Mouse (Mus musculus) heart, postnatal 36 days (tissue): ENCODE measurements at regions not wholly inside any gene's neighbourhood (a gene's known extent, or its start where the extent isn't known, plus 50 kb on each side); places are given as distances from the start of the nearest gene placed in this dataset.

ENCODE experiments used
- DNase-seq, 2 experiments: peaks; one replicate each; pipeline ENCODE4 v3.0.0; 2021 to 2022
- intact Hi-C: fragments of 180-260 bp; cut with DNase I; formaldehyde crosslinking; loops from one replicate; pipeline ENCODE4 v1.15.1; 2025

- no peak for DNase-seq
- intact Hi-C loops: no loop called here
Measured at GRCm38 (mm10) chr6:111882557-111882956, 391.0 kb upstream of the Lmcd1 start.

GRCm38 (mm10) chr6:111883946-111884345 is 389.6 kb upstream of the Lmcd1 start:
- DNase-seq: no peak
- intact Hi-C loops: no loop called here

DNA sequence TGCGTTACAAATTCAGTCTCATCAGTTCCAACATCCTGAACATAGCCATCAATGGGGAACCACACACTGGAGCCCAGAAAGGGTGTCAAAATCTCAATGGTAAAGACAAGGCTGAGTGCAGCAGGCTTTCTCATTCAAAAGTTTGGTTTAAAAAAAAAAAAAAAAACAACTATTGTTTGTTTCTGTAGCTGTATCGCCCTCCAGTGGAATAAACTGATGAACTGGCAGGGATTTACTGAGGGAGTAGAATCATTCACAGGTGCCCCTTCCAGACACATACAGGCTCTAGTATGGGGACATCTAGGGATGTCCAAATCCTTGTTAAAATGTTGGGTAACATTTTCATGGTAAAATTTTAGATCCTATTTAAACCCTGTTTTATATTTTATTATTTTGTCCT is 361.6 kb upstream of the Lmcd1 start:
- no peak for DNase-seq
- intact Hi-C loops: no loop called here

DNA sequence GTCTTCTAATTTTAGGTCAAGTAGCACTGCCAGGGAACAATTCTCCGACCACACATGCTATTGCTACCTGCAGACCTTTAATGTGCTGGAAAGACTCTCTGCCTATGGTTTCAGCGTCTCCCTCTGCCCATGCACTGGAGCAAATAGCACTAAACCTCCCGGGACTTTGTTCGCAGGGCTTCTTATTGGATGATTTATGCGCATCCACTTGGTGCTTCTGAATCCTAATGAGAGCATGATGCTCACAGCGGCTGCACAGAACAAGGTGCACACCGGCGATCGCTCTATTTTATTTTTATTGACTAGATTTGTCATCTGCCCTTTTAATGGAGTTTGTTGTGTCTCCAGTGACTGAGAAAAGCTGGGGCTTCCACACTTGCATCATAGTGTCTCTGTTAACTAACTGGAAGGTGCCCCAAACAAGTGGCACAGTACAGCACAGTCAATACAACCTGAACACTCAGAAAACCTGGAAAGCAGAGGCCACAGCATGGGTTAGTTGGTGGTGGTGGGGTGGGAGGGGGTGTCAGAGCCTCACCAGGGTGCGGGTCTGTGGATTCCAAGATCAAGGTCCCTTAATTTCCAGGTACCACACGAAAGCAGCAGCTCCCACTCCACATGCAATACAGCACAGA is 359.7 kb upstream of the Lmcd1 start:
- intact Hi-C loops: no loop called here
- no peak for DNase-seq

- DNase-seq: no peak
- intact Hi-C loops: no loop called here
Measured at GRCm38 (mm10) chr6:111917248-111917721, 356.3 kb upstream of the Lmcd1 start.

- intact Hi-C loops: no loop called here
- no peak for DNase-seq
Measured at GRCm38 (mm10) chr6:111917868-111918597, 355.5 kb upstream of the Lmcd1 start.

DNA sequence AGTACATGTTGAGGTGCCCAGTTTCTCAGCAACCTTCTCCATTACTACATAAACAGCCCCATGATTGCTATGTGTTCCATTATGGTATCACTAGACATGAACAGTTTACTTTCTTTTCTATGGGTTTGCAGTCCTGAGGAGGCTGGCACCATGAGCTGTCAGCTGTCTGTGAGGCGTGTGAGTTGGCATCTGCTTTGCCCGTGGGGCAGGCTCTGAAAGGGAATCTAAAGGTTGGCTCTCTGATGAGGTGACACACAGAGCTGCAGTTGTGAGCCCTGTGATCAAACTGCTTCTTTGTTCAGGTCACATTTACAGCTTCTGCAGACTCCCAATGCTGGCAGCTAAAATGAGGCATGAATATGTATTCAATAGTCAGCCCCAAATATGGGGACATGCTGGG is 341.0 kb upstream of the Lmcd1 start:
- intact Hi-C loops: no loop called here
- DNase-seq: no peak

- no peak for DNase-seq
- intact Hi-C loops: no loop called here
Measured at GRCm38 (mm10) chr6:111954401-111954800, 319.2 kb upstream of the Lmcd1 start.

DNA sequence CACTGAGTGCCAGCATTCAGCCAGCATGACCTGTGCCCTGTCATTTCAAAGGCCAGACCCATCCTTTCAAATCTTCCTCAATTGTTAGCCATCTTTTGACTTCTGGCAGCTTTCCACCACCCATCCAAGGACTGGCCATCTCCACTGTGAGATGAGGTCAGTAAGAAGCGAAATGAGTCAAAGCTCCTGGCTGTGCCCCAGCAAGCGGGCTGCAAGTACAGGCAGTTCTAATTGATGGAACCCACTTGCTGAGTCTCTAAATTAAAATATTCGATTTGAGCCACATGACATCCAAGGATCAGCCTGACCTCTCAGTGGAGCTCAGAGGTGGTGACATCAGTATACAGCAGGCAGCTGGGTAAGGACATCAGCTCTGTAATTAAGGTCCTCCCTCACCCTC is 307.8 kb upstream of the Lmcd1 start:
- peak; percentile 11 to 20 for DNase-seq
- intact Hi-C loops: no loop called here

- DNase-seq: peak in 1 of 2 experiments; percentile 1
- intact Hi-C loops: no loop called here
Measured at GRCm38 (mm10) chr6:111985452-111985851, 288.1 kb upstream of the Lmcd1 start.

DNA sequence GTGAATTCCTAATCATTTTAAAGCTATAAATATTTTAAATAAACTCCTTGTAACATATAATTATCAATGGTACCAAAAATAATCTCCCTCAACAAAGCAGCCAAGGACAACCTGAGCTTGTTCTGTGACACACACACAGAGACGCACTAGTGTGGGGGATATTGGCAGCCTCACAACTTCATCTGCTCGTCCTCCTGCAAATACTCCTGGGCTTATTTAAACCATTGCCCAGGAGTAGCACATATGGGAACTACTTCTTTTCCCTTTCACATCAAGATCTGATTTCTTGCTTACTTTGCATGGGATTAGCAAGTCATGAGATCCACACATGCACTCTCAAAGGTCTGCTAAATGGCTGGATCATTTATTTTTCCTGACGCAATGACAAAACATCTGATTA is 277.7 kb upstream of the Lmcd1 start:
- intact Hi-C loops: no loop called here

DNA sequence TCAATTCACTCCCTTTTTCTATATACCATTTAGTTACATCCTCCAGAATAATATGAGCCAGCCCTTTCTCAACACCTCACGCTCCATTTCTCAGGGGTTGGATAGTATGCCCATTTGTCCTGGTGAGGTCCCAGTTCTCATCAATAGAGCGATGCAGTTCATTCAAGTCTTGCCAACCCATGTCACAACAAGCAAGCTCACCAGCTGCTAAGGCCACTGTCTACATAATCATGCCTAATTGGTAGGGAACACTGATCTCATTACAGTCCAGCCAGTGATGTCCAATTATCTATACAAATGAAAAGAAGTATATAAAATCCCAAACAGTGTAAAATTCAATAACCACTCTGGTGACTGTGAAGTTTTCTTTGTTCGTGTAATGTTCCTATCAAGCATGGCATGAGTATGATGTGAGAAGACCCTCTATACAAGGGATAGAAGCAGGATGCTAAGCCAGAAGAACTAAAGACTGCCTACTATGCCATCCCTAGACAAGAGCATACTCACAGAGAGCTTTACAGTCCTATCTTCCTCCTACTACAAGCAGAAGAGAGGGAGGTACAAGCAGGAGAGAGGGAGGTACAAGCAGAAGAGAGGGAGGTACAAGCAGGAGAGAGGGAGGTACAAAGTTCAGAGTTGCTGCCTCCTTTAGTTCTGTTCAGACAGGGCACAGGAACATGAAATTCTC is 269.6 kb upstream of the Lmcd1 start:
- no peak for DNase-seq
- intact Hi-C loops: no loop called here

More for the DNA sequence above, 277.7 kb upstream of the Lmcd1 start:
- DNase-seq: no peak

DNA sequence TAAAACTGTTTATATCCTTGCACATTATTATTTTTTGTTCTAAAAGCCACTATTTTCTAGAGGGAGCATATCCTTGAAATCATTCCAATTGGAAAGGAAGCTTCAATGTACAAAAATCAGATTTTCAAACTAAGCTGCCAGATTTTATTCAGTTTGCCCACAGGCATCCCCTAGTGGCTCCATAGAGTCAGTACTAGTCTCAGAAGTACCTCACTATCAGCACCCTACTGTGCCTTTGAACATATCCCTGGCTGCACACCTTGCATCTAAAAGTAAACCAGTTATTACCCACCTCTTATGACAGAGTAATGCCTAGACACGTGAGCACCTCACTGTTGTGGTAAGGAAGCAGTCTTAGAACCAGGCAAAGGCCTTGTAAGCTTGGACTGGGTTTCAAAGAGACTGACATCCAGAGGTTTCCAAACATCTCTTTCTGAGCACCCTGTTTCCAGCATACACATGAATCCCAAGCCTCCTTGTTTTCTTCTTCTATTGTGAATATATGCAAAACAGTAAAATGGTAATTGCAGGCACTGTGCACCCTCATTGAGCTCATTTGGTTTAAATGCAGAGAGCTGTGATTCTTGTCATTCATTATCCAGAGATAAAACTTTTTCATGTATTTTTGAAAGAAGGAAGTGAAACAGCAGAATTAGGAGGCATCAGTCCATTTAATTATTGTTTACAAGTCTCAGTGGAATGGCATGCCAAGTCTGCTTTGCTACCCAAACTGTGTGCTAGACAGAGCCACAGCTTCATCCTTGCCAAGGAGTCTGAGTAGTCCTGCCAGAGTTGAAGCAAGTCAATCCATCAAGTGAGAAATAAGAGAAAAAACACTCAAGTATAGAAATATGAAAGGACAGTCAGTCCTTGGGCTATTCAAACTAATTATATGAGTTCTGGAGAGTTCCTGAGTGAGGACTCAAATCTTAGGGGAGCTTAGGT is 247.0 kb upstream of the Lmcd1 start:
- intact Hi-C loops: no loop called here

DNA sequence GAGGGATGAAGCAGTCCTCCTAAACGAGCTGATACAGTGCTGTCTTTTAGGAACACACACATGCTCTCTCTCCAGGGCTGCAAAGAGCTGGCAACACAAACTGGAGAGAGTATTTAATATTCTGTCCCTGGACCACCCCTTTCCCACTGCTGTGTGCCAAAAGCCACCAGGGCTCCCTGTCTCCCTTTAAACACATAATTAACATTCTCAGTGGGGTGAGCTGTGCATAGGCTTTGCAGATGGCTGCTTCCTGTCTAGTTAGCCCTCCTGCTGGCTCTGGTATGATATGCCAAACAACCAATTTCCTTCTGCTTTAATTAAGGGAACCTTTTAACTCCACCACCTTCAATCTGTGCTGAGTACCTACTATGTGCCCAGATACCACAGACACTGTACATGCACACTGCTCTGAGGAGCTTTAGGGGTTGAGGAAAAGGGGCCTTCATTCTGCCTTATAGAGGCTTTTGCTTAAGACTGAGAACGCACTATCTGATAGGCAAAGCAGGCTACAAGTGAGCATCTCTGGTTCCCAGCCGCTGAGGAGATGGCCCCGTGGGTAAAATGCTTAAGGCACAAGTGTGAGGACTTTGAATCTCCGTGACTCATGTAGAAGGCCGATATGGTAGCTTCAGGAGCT is 222.9 kb upstream of the Lmcd1 start:
- intact Hi-C loops: no loop called here
- no peak for DNase-seq

More for the DNA sequence above, 247.0 kb upstream of the Lmcd1 start:
- DNase-seq: no peak

- intact Hi-C loops: no loop called here
- no peak for DNase-seq
Measured at GRCm38 (mm10) chr6:112052193-112052592, 221.4 kb upstream of the Lmcd1 start.

- intact Hi-C loops: no loop called here
- DNase-seq: no peak
Measured at GRCm38 (mm10) chr6:112057895-112058294, 215.7 kb upstream of the Lmcd1 start.

DNA sequence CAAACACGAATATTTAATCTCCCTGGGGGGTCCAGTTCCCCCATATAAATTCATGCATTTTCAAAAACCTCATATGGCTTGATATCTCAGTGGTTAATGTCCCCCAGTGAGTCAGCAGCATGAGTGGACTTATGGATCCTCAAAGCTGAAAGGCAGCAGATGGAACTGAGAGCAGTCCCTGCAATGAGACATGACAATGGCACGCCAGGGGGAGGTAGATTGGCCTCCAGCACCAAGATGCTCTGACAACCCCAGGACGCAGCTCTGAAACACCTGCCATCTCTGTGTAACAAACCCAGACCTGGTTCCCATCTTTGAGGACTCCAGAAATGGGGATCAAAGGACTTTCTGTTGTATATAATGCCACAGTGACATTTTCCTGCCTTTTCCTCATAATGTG is 210.6 kb upstream of the Lmcd1 start:
- intact Hi-C loops: no loop called here
- DNase-seq: no peak

- DNase-seq: no peak
- intact Hi-C loops: no loop called here
Measured at GRCm38 (mm10) chr6:112090597-112090996, 183.0 kb upstream of the Lmcd1 start.

DNA sequence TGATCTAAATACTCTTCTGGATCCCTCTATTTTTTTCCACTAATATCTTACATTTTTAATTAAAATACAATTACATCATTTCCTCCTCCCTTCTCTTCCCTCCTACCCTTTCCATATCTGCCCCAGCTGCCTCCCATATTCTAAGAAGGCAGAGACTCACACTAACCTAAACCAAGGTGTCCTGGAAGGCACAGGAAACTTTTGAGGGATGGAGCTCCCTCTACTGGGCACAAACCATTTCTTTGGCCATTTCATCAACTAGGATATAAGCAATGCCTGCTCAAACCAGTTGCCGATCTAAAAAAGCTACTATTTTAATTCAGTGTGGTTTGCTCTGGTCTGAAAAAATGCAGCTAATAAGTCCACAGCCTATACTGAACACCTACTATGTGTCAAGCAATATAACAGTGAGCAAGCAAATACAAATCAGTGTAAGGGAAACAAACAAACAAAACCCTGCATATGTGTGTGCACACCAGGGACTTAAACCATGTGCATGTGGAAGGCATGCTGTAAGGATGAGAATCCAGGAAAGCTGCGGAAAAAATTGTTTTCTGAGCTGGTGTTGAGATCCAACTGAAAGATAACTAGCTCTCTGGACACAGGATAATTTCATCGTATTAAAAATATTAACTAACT is 182.3 kb upstream of the Lmcd1 start:
- intact Hi-C loops: no loop called here

GRCm38 (mm10) chr6:112093300-112093699 is 180.3 kb upstream of the Lmcd1 start:
- intact Hi-C loops: no loop called here
- DNase-seq: no peak

More for the DNA sequence above, 182.3 kb upstream of the Lmcd1 start:
- peak; percentile 6 to 32 for DNase-seq
